Mouse (Mus musculus): ENCODE results near the gene Cacna1c.
A peak's percentile ranks its signal among the peaks of the same experiment; 100 is the strongest.
"Not testable (repeated sequence)": the region's sequence is repeated elsewhere in the genome, so short reads cannot be mapped to it uniquely, and the experiment has no call there.

Gene Cacna1c

DNA sequence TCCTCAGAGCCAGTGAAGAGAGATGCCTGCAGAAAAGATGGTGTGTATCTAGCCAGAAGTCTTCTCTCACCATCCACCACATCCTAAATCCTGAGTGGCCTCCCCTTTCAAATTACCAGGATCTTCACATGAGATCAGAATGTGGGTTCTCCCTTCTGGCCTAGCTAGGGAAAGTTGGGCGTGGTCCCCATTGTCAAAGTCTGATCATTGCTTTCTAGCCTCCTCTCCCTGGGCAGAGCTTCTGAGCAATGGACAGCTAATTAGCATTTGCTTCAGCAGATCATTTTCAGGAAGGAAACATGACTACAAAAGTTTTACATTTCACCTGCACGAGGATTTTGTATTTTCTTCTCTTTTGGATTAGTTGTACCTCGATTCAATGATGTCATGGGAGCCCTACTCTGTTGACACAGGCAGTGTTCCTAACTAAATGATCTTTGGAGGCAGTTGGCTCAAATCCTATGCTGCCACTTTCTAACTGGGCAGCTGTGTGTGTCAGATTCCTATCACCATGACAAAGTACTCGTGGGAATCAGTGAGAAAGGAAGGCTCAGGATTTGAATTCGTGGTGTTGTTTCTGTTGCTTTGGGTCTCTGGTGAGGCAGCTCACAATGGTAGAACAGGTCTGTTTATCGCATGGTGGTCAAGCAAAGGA, 554.4 kb downstream of the Cacna1c start:
- no peak for DNase-seq

DNA sequence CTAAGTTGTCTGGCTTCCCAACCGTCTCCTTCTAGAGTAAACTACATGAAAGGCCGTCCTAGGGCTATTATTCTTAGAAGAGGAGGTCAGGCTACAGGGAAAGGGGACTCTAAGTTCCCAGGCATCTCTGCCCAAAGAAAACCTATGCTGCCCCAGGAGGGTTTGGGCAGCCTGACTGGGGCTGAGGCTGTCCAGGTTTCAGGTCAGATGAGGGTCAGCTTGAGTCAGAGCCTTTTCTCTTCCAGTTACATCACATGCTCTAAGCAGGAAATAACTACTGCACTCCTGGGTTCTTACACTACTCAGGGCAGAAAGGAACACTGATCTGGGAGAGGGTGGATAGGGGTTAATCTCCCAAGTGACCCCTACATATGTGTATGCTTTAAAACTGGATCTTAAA, 556.4 kb downstream of the Cacna1c start:
- no peak for DNase-seq

DNA sequence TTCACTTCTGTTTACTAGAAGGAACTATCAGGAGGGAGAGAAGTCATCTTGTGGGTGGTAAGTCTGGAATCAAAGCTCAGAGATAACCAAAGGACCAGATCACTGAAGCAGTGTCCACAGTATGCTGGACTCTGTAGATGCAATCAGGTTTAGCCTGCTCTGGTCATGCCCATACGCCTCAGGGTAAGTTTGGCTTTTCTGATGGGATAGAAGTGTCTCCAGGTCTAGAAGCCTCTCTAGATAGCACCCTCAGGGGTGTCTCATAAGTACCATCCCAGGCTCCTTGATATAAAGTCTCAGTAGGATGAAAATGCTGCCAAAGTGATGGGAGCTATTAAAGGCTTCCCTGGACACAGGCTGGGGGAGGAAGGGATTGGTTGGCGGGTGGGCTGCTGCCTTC, 557.3 kb downstream of the Cacna1c start:
- DNase-seq = no peak

DNA sequence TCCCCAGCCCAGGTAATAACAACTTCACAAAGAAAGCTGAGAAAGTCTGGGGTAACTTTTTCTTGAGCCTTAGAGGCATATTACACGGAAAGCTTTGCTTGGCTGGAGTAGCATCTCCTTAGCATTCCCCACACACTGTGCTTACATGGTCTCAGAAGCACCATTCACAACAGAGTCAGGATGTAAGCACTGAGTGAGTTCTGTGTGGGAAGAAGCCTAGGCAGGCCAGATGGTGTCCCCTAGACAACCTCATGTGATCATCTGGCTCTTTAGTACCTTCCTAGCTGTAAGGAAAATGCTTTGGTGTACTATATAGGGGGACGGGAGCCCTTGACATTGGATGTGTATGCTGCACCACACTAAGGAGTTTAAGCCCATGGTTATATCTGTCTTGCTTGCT, 563.7 kb downstream of the Cacna1c start:
- no peak for DNase-seq

DNA sequence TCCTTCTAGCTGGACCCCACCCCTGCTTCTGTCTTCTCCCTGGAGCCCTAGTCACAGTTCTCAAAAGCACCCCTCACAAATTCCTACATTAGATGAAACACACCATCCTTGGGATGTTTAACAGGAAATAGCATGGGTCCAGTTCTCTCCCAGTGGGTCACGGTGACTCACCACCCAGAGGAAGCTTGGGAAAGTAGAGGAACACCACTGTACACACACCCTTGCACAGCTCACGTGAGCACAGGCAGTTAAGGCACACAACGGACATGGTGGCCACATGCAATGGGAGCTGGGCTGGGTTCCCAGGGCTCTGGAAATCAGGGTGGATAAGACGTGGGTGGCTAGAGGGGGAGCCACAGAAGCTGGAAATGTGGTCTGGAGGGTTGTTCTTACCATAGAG, 566.2 kb downstream of the Cacna1c start:
- no peak for DNase-seq

DNA sequence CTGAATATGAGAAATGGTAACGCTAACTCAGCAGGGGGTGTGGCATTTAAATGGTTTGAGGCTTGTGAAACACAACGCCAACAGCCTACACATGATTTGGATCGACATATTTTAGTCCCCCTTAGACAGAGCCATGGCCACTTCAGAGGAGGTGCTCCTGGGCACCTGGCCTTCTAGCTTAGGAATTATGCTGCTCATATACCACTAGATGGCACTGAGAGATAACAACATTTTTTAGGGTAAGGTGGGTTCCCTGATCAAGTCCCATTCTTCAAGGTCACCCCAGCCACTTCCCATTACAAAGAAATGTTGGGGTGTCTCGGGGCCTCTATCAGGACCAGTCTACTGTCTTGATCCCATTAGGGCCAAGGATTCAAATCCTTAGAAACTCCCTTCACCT, 570.0 kb downstream of the Cacna1c start:
- no peak for DNase-seq

DNA sequence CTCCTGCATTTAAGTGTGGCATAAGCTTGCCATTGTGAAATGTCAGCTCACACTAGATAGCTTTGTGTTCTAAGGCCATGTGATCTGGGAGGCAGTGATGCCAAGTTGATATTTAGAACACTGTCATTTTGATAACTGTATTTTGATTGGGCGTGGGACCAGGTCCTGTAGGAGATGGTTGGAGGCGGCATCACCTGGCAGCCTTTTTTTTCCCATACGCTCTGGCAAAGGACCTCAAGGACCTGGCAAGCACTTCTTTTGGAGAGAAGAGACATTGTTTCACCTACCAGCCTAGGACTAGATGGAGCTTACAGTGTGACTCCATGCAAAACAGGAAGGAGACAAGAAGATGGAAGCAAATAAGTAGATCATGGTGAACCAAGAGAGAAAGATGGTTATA, 572.6 kb downstream of the Cacna1c start:
- no peak for DNase-seq

DNA sequence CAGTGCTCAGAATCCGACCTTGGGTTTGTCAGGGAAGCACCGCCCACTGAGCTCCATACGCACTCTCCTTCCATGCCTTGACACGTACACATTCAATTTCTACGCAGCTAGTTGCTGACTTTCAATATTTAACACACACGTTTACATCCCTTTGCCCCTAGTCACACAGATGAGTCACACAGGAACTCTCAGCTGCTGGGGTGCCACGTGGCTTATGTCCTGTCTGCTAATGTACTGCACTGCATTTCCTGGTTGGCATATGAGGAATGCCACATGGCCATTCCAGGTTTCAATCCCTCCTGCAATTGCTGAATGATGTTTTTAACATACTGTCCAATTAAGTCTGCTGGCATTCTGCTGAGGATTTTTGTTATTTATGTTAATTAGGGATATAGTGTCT, 574.4 kb downstream of the Cacna1c start:
- DNase-seq = no peak

DNA sequence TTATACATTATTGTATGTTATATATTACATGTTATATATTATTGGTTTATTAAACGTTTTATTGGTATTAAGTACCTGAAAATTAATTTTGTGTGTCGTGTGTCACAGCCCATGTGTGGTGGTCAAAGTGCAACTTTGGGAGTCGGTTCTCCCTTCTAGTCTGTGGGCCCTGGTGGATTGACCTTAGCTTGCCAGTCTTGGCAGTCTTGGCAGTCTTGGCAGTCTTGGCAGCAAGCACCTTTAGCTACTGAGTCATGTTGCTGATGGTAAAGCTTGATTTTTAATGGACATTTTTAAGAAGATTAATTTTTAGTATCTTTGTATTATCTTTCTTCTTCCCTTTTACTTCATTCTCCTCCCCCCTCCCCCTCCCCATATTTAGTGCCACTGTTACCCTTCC, 574.8 kb downstream of the Cacna1c start:
- no peak for DNase-seq

DNA sequence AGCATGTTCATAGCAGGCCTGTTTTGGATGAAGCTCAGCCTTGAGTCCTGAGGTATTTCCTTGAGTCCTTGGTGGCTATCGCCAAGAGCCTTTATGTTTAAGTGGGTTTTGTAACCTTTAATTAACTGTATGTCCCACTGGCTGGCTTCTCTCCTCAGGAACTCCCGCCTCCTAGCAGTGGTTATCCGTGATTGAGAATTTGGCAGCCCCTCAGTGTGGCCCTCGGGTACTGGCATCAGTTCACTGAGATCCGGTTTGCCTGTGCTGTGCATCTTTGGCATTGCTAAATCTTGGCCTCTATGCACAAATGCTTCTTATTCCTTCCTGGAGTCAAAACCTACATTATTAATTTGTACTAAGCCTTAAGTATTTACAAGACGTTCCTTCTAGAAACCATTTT, 587.3 kb downstream of the Cacna1c start:
- no peak for DNase-seq

DNA sequence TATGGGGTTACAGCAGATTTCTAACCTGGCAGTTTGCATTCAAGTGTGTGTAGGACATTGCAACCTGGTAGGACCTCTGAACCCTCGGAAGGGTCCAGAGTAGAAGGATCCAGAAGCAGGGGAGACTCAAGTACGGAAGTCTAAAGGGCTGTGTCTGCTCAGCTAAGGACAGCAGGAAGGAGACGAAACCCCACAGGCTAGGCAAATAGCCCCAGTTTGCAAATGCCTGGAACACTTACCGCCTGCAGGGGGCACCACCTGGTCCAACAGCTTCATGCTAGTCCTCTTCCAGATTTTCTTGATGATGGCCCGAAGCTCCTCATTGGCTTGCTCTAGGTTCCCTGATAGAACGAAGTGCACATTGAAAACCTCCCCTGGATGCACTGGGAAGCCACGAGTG, 590.2 kb downstream of the Cacna1c start:
- DNase-seq = no peak

DNA sequence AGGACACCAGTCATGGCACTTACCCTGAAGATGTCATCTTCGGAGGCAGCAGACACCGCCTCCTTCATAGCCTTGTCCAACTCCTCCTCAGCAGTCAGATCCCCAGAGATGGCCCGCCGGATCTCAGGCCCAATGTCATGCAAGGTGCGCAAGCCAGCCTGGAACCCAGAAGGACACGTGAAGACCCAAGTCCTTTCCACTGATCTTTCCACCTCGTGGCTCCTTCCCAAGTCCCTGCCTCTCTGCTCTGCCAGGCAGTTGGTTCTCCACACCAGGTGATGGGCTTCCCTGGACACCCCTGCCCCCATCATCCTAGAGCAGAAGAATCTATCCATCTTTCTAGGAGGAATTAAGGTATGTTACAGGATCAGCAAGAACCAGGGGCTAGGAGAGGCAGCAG, 592.4 kb downstream of the Cacna1c start:
- no peak for DNase-seq

DNA sequence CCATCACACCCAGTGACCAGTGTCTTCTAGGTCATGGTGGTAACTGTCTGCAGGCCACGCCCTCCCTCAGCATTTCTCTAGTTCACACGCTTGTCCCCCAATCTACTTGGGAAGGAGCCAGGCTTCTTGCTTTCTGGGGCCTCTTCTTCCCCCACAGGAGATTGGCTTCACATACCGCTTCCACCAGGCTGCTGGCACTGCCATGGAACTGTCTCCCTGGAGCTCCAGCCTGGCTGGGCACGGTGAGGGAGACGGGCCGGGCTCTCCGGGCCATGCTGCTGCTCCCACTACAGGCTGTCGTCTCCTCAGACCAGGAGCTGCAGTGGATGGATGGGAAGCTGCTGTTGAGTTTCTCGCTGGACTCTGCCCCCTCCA, 600.5 kb downstream of the Cacna1c start:
- DNase-seq = no peak

DNA sequence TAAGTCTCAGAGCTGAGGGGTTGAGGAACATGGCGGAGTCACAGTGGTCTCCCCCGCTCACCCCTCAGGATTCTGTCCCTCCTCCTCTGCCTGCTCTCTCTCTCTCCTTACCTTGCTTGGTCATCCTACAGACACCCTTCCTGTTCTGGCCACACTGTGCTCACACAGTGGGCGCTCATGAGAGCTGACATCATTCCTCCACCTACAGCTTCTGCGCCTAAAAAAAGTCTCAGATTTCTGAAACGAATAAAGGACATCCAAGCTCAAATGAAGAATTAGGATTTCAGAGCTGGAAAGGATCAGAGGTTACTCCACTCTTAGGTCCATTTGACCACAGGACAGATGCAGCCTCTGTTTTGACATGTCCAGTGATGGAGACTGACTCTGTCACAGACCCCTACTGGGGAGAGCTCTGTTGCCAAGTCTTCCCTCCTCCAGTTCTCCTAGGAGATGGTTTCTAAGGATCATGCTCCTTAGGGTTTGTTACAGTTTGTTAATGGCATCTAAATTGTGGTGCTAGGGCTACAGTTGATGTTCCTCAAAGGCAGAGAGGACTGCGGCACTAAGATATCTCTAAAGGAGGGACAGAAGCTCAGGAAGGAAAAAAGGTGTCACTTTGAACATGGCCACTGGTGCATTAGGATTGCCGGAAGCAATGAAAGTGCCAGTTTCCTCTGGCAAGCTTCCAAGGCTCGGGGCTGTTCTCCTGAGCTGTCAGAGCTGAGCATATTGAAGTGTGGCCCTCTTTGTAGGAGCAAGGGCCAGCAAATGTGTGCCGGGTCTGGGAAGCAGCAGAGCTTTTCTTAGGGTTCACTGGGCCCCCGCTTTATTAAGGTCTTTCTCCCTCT, 601.2 kb downstream of the Cacna1c start:
- no peak for DNase-seq

DNA sequence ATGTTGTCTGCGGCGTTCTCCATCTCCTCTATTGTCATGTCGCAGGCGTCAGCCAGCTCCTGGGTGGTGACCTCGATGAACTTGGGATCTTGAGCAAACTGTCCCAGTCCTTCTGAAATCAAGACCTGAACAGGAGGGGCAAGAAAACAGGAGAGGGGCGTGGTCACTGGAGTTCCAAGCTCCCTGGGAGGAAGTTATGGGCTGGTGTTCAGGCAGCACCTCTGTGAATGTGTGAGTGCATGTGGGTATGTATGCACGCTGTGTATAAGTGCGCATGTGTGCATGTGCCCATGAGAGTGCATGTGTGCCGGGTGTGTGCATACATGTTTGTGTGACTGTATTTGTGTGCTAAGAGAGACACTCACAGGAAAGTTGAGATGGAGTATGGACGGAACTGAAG, 602.1 kb downstream of the Cacna1c start:
- DNase-seq = no peak

DNA sequence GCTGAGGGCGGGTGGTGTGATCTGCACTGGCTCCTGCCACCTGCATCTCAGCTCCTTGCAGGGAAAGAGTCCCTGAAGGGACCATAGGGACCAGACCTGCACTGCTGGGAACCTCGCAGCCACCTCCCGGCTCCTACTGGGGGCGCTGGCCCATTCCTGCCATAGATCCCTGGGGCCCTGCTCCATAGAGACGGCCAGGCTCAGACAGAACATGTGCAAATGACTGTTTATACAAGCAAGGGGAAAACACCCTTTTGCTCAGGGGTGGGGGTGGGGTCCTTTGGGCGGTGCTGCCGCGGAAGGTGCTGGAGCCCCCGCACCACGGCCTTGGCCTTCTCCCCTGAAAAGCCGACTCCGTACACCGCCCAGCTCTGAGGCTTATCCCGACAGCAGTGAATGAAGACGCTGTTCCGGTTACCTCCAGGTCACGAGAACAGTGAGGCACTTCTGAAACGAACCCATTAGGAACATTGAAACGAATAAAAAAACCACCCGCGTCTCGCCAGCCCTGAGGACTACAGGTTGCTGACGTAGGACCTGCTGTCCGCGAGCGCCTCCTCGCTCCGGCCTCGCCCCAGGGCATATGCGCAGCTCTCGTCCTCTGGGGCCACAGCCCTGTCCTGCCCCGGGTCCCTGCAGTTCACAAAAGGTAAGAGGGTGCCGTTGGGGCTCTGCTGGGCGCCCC, 602.7 kb downstream of the Cacna1c start:
- peak; percentile 55 for DNase-seq

DNA sequence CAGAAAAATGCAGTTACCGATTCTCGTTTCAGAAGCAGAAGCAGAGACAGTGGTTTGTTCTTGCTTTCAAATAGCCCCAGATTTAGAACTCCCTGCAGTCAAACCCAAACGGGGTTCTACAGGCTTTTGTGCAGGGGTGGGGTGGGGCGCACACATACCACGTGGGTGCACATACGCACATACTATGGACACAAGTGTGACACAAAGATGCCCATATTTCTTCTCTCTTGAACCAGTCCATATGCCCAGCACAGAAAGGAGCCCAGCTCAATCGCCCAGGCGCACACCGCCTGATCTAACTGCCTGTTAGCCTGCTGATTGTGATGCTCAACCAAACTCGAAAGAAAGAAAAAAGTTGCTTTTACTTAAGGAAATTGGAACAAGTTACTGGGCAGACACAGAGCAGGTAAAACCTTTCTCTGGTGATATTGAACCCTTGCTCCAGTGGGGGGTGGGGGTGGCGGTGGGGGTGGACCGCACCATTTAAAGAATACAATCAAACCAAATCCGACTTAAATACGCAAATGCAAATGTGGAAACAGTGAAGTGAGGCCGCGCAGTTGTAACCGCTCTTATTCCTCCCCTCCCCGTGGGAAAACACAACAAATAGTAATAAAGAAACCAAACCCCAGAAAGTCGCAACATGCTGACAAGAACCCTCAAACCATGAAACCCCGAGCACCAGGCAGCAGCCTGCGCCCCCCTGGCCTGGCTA, 603.4 kb downstream of the Cacna1c start:
- no peak for DNase-seq

DNA sequence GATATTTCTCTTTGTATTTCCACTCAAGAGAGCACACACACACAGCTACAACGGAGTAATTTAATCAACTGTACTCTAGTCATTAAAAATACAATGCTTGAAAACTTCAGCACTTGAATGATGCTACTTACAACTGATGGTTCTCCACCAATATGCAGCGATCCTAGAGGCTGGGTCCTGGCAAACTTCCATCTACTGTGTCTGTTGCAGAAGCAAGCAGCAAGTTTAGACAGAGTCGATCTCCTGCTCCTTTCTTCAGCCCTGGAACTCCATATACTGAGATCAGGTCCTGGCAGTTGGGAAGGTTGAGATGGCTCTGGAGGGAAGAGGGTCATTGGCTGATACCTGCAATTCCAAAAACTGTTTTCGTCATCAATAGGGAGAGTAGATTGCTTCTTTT, 617.5 kb downstream of the Cacna1c start:
- not testable (repeated sequence) for DNase-seq

DNA sequence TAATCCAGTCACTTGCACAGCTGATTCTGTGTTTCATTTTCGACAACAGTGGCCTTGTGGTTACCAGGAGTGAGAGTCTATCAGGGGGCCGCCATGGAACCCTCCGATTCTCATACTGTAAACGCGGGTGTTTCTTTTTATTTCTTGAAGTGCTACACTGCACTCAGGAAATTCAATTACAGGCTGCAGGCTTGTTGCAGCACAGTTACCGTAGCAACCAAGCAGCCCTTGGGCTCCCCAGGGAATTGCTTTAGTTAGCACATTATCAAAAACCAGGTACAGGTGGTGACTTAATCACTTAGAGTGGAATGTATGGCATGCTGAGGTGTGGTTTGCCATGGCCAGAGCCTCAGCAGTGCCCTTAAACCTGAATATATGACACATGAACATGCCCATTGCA, 621.9 kb downstream of the Cacna1c start:
- peak; percentile 8 for DNase-seq

DNA sequence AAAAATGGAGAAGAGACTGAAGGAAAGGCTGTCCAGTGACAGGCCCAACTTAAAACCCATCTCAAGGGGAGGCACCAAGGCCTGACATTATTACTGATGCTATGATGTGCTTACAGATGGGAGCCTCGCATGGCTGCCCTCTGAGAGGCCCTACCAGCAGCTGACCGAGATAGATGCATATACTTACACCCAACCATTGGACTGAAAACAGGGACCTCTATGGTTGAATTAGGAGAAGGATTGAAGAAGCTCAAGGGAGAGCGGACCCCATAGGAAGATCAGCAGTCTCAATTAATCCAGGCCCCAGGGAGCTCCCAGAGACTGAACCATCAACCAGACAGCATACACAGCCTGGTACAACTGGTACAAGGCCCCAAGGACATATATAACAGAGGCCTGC, 628.4 kb downstream of the Cacna1c start:
- no peak for DNase-seq

DNA sequence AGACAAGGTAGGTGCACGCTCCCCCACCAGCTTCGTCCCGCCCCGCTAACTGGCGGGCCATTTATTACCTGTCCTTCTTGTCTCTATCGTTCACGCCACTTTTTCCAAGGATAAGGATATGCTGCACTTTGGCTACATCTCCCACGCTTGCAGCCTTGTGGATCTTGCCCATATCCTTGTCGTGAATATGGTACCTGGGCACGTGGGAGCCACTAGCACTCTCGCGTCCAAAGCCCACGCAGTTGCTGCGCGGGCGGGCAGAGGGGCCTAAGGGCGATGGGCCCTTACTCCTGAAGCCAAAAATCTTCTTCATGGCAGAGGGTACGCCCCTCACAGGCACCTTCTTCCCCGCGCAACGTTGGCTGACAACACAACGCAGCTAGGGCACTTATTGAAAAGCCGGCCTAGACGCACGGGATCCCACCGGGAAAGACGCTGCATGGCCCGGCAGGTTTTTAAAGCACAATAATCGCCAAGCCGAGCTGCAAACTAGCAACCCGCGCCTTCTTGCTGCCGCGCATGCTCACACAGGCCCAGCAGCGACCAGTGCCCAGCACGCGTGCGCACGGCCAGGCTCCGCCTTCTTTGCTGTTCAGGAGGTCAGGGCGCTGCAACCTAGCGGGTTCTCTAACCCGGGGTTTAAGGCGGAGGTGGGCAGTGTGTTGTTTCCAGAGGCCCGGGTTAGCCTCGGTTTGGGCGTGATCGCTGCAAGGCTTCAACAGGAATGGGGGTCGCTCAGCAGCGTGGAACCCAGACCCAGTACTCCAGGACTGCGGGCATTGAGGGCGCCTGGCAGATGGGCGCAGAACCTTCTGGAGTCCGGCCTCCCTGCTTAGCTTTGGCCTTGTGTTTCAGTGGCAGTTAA, 634.2 kb downstream of the Cacna1c start, which contains the start of gene Ankrd26:
Gene Ankrd26, minus strand, starts transcription at position 482 of the 865 bp plus-strand sequence.
- peak; percentile 95 for DNase-seq

DNA sequence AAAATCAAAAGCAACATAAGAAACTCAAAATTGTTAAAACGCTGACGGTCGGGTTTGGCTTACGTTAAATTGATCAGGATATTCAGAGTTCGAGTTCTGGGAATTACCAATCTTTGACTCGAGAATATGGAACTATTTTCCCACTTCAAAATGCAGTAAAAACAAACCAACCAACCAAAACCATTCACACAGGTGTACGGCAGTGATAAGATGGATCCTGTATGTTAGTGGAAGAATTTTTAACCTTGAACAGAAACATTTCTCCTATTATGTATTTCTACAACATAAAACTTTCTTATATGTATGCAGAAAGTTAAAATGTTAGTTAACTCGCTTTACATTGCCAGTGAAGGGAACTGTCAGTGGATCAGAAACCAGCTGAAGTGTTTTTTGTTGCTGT, 635.0 kb downstream of the Cacna1c start:
- DNase-seq = no peak

Measured in kidney, adult 18-20 months (tissue).